Mouse (Mus musculus) ovary, adult 10 weeks (tissue): ENCODE results near the gene Lamc1. TPM values are rescaled to one million over a fixed set of nuclear protein-coding genes. Genes with fewer than 3 reads are reported as not detected.

Experiments
- polyA plus RNA-seq: library from polyadenylated mRNA; stranded (reverse); fragments of 350-450 nt; fragmentation: Illumina TruSeq; extraction: RNeasy Lipid Tissue Mini Kit (QIAGEN cat#74804); gene quantifications from one replicate; pipeline ENCODE4 v1.2.3, GENCODE M21; 2014

The Lamc1 gene
- 78.3 TPM for polyA plus RNA-seq

DNA sequence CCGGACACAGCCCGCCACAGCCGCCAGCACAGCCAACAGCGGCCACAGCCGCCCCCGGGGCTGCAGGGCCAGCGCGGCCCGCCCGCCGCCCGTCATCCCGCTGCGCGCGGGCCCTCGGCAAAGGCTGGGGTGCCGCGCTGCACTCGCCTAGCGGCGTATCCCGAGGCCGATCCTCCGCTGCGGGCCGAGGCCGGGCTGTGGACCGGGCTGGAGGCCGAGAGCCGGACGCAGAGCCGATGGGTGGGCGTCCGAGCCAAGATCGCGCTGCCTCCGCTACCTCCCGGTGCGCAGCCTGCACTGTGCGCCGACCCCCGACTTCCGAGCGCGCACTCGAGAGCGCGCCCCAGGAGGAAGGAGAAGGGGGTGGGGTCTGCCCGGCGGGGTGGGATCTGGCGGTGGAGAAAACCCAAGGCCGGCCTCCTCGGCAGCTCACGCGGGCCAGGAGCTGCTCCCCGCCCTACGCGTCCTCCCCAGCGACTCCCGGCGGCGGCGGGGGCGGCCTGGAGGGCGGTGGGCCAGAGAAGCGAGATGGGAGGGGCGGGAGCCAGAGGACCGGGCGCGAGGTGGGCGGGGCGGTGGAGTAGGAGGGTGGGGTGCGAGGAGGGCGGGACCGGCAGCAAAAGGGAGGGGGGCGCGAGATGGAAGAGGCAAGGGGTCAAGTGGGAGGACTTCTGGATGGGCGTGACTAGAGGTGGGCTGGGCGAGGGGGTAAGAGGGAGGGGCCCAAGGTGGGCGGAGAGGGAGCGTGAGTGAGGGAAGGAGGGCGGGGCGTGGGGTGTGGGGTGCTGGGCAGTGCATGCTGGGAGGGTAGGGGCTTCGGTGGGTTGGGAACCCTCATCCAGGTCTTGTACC lies at the start of gene Lamc1:
TSS of gene Lamc1 (minus strand) at position 343 of the 852 bp plus-strand sequence.

DNA sequence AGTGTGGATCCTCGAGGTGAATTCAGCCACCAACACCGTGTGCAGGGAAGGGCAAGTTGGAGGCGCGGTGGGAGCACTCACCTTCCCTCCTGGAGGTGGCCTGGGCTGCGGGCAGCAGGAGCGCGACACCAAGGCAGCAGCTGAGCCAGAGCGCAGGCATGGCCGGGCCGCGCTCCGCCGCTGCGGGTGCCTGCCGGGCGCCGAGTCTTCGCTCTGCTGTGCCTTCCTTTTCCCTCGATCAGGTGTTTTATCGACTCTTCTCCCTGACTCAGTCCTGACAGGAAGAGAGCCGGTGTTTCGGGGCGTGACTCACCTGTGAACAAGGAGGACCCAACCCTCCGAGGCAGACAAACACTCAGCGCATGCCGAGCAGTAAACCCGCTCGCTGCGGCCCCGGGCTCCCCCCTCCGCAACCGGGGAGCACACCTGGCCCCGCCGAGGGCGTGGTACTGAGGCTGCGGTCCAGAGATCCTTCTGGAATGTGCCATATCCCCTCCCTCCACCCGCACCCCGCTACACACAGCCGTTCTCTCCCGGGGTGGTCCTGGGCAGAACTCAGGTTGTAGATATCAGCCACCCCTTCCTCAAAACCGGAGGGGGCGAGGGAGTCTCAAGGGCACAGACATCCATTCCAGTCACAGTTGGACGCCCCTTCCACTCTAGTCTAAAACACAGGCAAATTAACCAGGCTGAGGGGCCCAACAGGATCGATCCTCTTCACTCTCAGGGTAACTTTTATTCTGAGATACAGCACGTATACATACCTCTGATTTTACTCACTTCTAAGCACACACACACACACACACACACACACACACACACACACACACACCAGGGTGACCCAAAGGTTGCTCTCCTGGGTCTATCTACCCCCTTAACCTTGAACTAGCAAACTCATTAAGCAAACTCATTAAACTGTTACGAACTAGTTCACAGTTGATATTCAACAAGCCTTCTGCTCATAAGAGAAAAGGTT lies 146.5 kb downstream of the Lamc1 start, which contains the start of gene Lamc2:
TSS of gene Lamc2 (minus strand) at position 620 of the 976 bp plus-strand sequence.

Other genes with a start within 250 kb of the Lamc1 start
- 8.6 TPM for gene Lamc2, start 146.3 kb downstream of the Lamc1 start, polyA plus RNA-seq
- gene Shcbp1l, start 92.4 kb upstream of the Lamc1 start, polyA plus RNA-seq = 0.20 TPM
- 532 TPM for gene Dhx9, start 154.9 kb upstream of the Lamc1 start, polyA plus RNA-seq
- gene Npl, start 217.3 kb upstream of the Lamc1 start, polyA plus RNA-seq = 6.1 TPM